Mouse (Mus musculus): ENCODE measurements at regions not wholly inside any gene's neighbourhood (a gene's known extent, or its start where the extent isn't known, plus 50 kb on each side); places are given as distances from the start of the nearest gene placed in this dataset.

- 68% methylated on average over 2 of the region's 2 CpGs for WGBS
- Histone ChIP-seq H3K9ac (ENCODE audit: low read depth, low read length) (no peak overlapping the region), H3K27ac (replicated peaks; ENCODE audit: low read depth, low read length) (no peak overlapping the region), H3K4me1 (ENCODE audit: control insufficient read depth, insufficient read depth, low read length) (no peaks in the 10 kb centered on the region), H3K4me3 (ENCODE audit: low read depth, low read length) (no peak overlapping the region), H3K9me3 (ENCODE audit: control insufficient read depth, low read length) (no peaks in the 10 kb centered on the region), H3K36me3 (ENCODE audit: control insufficient read depth, insufficient read depth, low read length) (no peaks in the 10 kb centered on the region), H3K4me2 (ENCODE audit: low read depth, low read length) (no peak overlapping the region), H3K27me3 (replicated peaks; ENCODE audit: control insufficient read depth, insufficient read depth, low read length) (no peaks in the 10 kb centered on the region)
- ATAC-seq (ENCODE audit: low read depth) (no peak), DNase-seq (ENCODE audit: low spot score) (no peak)
Measured at GRCm38 (mm10) chr16:79986746-79987145, 895.8 kb upstream of the Tmprss15 start.

GRCm38 (mm10) chr16:79972146-79972545 lies 881.2 kb upstream of the Tmprss15 start:
- H3K9me3 ChIP-seq (ENCODE audit: control insufficient read depth, low read length) = no peaks in the 10 kb centered on the region
- DNase-seq (ENCODE audit: low spot score) (peak; percentile 8), ATAC-seq (ENCODE audit: low read depth) (no peak)
- no peak overlapping the region for H3K4me3 ChIP-seq (ENCODE audit: low read depth, low read length)
- 80% methylated on average over 6 of the region's 6 CpGs for WGBS
- no peaks in the 10 kb centered on the region for H3K4me1 ChIP-seq (ENCODE audit: control insufficient read depth, insufficient read depth, low read length)
- H3K36me3 ChIP-seq (ENCODE audit: control insufficient read depth, insufficient read depth, low read length) = no peaks in the 10 kb centered on the region
- H3K27ac ChIP-seq (replicated peaks; ENCODE audit: low read depth, low read length) = no peak overlapping the region
- no peak overlapping the region for H3K4me2 ChIP-seq (ENCODE audit: low read depth, low read length)
- H3K9ac ChIP-seq (ENCODE audit: low read depth, low read length) = no peak overlapping the region
- H3K27me3 ChIP-seq (replicated peaks; ENCODE audit: control insufficient read depth, insufficient read depth, low read length) = no peaks in the 10 kb centered on the region

GRCm38 (mm10) chr16:79937042-79937441 lies 846.1 kb upstream of the Tmprss15 start:
- Histone ChIP-seq H3K4me2 (ENCODE audit: low read depth, low read length) (no peak overlapping the region), H3K9me3 (ENCODE audit: control insufficient read depth, low read length) (no peaks in the 10 kb centered on the region), H3K27me3 (replicated peaks; ENCODE audit: control insufficient read depth, insufficient read depth, low read length) (no peaks in the 10 kb centered on the region), H3K4me1 (ENCODE audit: control insufficient read depth, insufficient read depth, low read length) (no peaks in the 10 kb centered on the region), H3K27ac (replicated peaks; ENCODE audit: low read depth, low read length) (no peak overlapping the region), H3K36me3 (ENCODE audit: control insufficient read depth, insufficient read depth, low read length) (no peaks in the 10 kb centered on the region), H3K4me3 (ENCODE audit: low read depth, low read length) (no peak overlapping the region), H3K9ac (ENCODE audit: low read depth, low read length) (no peak overlapping the region)
- ATAC-seq (ENCODE audit: low read depth) = no peak
- DNase-seq (ENCODE audit: low spot score) = no peak
- 65% methylated on average over 2 of the region's 2 CpGs for WGBS

DNA sequence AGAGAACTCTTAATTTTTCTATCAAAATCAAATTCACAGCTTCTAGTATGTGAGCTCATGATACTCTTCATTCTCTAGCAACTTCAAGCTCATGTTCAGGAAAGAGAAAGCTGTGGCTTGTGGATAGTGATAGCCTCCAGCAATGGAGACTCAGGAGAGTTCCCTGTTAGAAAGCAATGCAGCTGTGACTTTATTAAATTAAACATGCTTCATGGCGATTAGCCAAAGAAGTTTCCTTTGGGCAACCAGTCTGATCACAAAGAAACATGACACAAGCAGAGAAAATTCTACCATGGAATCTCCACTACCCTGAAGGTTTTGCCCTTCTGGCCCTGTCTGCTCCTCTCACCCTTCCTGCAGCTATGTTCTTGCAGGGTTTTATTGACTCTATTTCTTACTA lies 816.2 kb upstream of the Tmprss15 start:
- Histone ChIP-seq H3K4me3 (ENCODE audit: low read depth, low read length) (no peak overlapping the region), H3K9me3 (ENCODE audit: control insufficient read depth, low read length) (no peaks in the 10 kb centered on the region), H3K36me3 (ENCODE audit: control insufficient read depth, insufficient read depth, low read length) (no peaks in the 10 kb centered on the region), H3K27ac (replicated peaks; ENCODE audit: low read depth, low read length) (no peak overlapping the region), H3K27me3 (replicated peaks; ENCODE audit: control insufficient read depth, insufficient read depth, low read length) (no peaks in the 10 kb centered on the region), H3K9ac (ENCODE audit: low read depth, low read length) (no peak overlapping the region), H3K4me1 (ENCODE audit: control insufficient read depth, insufficient read depth, low read length) (no peaks in the 10 kb centered on the region), H3K4me2 (ENCODE audit: low read depth, low read length) (no peak overlapping the region)
- WGBS = 24% methylated on average over 1 of the region's 1 CpGs
- no peak for ATAC-seq (ENCODE audit: low read depth)
- peak; percentile 60 for DNase-seq (ENCODE audit: low spot score)

DNA sequence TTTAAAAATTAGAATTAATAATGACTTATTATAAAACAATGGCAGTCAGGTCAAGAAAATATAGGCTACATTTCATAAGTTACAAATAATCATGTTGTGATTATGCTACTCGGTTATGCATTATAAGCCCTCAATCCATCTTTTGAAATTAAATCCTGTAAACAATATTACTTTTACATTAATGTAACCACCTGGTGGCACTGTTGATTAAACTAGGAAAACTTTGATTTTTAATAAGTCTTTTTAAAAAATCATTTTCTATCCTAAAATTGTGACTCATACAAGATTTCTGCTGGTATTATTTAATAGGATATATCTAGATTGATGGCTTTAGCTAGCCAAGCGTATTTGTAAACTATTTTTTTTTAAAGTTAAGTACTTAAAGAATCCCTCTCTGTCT lies 810.6 kb upstream of the Tmprss15 start:
- H3K4me1 ChIP-seq (ENCODE audit: control insufficient read depth, insufficient read depth, low read length) = no peaks in the 10 kb centered on the region
- no peak overlapping the region for H3K9ac ChIP-seq (ENCODE audit: low read depth, low read length)
- H3K36me3 ChIP-seq (ENCODE audit: control insufficient read depth, insufficient read depth, low read length) = no peaks in the 10 kb centered on the region
- no peak overlapping the region for H3K4me2 ChIP-seq (ENCODE audit: low read depth, low read length)
- H3K27ac ChIP-seq (replicated peaks; ENCODE audit: low read depth, low read length) = no peak overlapping the region
- H3K4me3 ChIP-seq (ENCODE audit: low read depth, low read length) = no peak overlapping the region
- H3K9me3 ChIP-seq (ENCODE audit: control insufficient read depth, low read length) = no peaks in the 10 kb centered on the region
- H3K27me3 ChIP-seq (replicated peaks; ENCODE audit: control insufficient read depth, insufficient read depth, low read length) = no peaks in the 10 kb centered on the region
- no peak for ATAC-seq (ENCODE audit: low read depth)
- WGBS = 61% methylated on average over 2 of the region's 2 CpGs
- peak; percentile 13 for DNase-seq (ENCODE audit: low spot score)

DNA sequence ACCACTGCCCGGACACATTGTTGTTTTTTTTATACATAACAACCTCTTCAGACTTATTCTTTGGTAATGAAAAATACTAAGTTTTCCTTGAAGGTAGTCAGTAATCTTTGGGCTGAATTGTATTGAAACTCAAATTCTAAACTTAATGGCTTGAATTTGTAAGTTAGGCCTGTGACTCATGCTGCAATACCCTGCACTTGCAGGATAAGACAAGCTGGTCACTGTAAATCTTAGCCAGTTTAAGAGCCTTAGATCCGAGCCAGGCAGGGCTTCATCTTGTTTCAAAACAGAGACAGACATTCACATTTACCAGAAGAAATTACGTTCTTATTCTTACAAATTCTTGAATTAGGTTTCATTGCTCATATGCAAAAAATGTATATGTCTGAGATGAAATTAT lies 791.0 kb upstream of the Tmprss15 start:
- H3K9me3 ChIP-seq (ENCODE audit: control insufficient read depth, low read length) = no peaks in the 10 kb centered on the region
- DNase-seq (ENCODE audit: low spot score) = no peak
- WGBS = 78% methylated on average over 3 of the region's 3 CpGs

GRCm38 (mm10) chr16:79878063-79878462 lies 787.2 kb upstream of the Tmprss15 start:
- no peak overlapping the region for H3K4me3 ChIP-seq (ENCODE audit: low read depth, low read length)
- no peaks in the 10 kb centered on the region for H3K27me3 ChIP-seq (replicated peaks; ENCODE audit: control insufficient read depth, insufficient read depth, low read length)
- no peaks in the 10 kb centered on the region for H3K36me3 ChIP-seq (ENCODE audit: control insufficient read depth, insufficient read depth, low read length)
- H3K4me1 ChIP-seq (ENCODE audit: control insufficient read depth, insufficient read depth, low read length) = no peaks in the 10 kb centered on the region
- no peak overlapping the region for H3K4me2 ChIP-seq (ENCODE audit: low read depth, low read length)
- DNase-seq (ENCODE audit: low spot score) (no peak), ATAC-seq (ENCODE audit: low read depth) (no peak)
- no peak overlapping the region for H3K9ac ChIP-seq (ENCODE audit: low read depth, low read length)
- 73% methylated on average over 4 of the region's 4 CpGs for WGBS
- no peaks in the 10 kb centered on the region for H3K9me3 ChIP-seq (ENCODE audit: control insufficient read depth, low read length)
- H3K27ac ChIP-seq (replicated peaks; ENCODE audit: low read depth, low read length) = no peak overlapping the region

More for the DNA sequence above, 791.0 kb upstream of the Tmprss15 start:
- Histone ChIP-seq H3K27me3 (replicated peaks; ENCODE audit: control insufficient read depth, insufficient read depth, low read length) (no peaks in the 10 kb centered on the region), H3K36me3 (ENCODE audit: control insufficient read depth, insufficient read depth, low read length) (no peaks in the 10 kb centered on the region), H3K4me1 (ENCODE audit: control insufficient read depth, insufficient read depth, low read length) (no peaks in the 10 kb centered on the region), H3K9ac (ENCODE audit: low read depth, low read length) (no peak overlapping the region), H3K27ac (replicated peaks; ENCODE audit: low read depth, low read length) (no peak overlapping the region), H3K4me2 (ENCODE audit: low read depth, low read length) (no peak overlapping the region), H3K4me3 (ENCODE audit: low read depth, low read length) (no peak overlapping the region)
- ATAC-seq (ENCODE audit: low read depth) = no peak

DNA sequence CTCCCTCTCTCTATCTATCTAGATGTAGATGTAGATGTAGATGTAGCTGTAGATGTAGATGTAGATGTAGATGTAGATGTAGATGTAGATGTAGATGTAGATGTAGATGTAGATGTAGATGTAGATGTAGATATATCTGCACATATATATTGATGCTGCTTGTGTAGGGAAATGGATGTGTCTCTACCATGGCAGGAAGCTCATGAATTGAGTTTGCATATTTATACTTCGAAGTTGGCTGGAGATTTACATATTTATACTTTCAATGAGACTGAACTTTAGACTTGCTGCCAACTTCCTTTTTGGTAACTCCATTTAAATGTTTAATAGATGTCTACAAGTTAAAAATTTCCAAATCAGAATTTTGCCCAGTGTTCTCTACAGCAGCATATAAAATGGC lies 785.9 kb upstream of the Tmprss15 start:
- Histone ChIP-seq H3K4me2 (ENCODE audit: low read depth, low read length) (no peak overlapping the region), H3K4me3 (ENCODE audit: low read depth, low read length) (no peak overlapping the region), H3K27me3 (replicated peaks; ENCODE audit: control insufficient read depth, insufficient read depth, low read length) (no peaks in the 10 kb centered on the region), H3K9ac (ENCODE audit: low read depth, low read length) (no peak overlapping the region), H3K9me3 (ENCODE audit: control insufficient read depth, low read length) (no peaks in the 10 kb centered on the region), H3K36me3 (ENCODE audit: control insufficient read depth, insufficient read depth, low read length) (no peaks in the 10 kb centered on the region), H3K27ac (replicated peaks; ENCODE audit: low read depth, low read length) (no peak overlapping the region), H3K4me1 (ENCODE audit: control insufficient read depth, insufficient read depth, low read length) (no peaks in the 10 kb centered on the region)
- DNase-seq (ENCODE audit: low spot score) (no peak), ATAC-seq (ENCODE audit: low read depth) (no peak)
- 85% methylated on average over 1 of the region's 1 CpGs for WGBS

DNA sequence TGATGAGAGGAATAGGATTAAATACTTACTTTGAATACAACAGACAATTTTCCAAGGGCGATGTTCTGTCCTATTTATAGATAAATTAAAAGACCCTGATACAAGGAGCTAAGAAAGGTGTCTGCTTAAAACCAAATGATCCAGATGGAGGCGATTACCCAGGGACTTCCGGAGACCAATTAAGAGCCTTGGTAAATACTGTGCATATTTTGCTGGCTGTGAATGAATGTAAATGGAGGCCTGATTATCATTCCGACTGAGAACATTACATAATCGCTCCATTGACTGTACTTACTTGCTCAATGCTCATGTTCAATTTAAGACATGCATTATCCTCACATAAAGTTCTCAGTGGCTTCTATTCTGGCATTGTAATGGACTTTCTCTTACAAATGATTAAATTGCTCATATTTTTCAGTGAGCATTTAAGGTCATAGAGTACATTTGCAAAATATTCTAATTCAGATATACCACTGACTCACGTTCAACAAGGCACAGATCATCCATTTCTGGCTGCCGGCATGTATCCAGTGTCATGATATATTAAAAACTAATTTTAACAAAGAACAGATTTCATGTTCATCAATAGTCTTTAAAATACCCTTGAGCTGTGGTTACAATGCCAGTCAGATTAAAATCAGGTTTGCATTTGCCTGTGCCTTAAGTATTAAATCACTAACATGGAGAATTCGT lies 779.8 kb upstream of the Tmprss15 start:
- 59% methylated on average over 8 of the region's 8 CpGs for WGBS
- Histone ChIP-seq H3K36me3 (ENCODE audit: control insufficient read depth, insufficient read depth, low read length) (no peaks in the 10 kb centered on the region), H3K4me3 (ENCODE audit: low read depth, low read length) (no peak overlapping the region), H3K27me3 (replicated peaks; ENCODE audit: control insufficient read depth, insufficient read depth, low read length) (no peaks in the 10 kb centered on the region), H3K9ac (ENCODE audit: low read depth, low read length) (no peak overlapping the region), H3K27ac (replicated peaks; ENCODE audit: low read depth, low read length) (no peak overlapping the region), H3K9me3 (ENCODE audit: control insufficient read depth, low read length) (no peaks in the 10 kb centered on the region), H3K4me1 (ENCODE audit: control insufficient read depth, insufficient read depth, low read length) (no peaks in the 10 kb centered on the region), H3K4me2 (ENCODE audit: low read depth, low read length) (no peak overlapping the region)
- DNase-seq (ENCODE audit: low spot score) = no peak
- ATAC-seq (ENCODE audit: low read depth) = no peak

All from embryonic facial prominence, embryonic 14.5 days (tissue).